Mouse (Mus musculus): Measurements from ENCODE around the gene Rai1. TPM values are rescaled to one million over a fixed set of nuclear protein-coding genes. Genes with fewer than 3 reads are reported as not detected.

Gene Rai1
- polyA plus RNA-seq, 1 experiment from 2014 or later = 35.6 TPM

DNA sequence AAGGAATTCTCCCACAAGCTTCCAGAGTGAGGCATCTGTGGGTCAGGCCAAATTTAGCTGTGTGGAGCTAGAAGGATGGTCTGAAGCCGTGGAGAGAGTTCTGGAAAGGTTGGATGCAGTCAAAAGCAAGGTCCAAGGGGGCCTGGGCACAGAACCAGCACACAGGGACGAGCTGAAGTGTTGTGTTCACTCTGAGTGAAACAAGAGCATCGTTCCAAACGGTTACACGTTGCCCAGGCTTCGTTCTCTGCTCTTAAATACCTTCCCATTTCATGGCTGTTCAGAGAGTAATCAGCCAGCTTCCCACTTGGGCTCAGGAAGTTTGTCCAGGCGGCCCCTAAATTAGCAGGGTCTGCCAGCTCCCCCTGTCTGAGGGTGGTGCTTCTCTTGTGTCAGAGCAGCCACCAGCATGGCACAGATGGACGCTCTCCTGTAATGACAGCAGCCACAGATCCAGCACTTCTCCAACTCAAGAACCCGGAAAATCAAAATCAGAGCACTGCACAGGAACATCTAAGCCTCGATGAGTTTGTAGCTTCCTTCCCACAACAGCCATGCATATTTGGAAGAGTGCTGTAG, 68.9 kb downstream of the Rai1 start:
- H3K36me3 ChIP-seq = no peaks in the 10 kb centered on the region
- WGBS = 70% methylated on average over 10 of the region's 10 CpGs
- no peaks in the 10 kb centered on the region for H3K27me3 ChIP-seq
- H3K9me3 ChIP-seq = no peaks in the 10 kb centered on the region
- no peak for ATAC-seq (ENCODE audit: insufficient number of reproducible peaks, insufficient read depth, low FRiP score, low TSS enrichment)
- no peak overlapping the region for H3K4me2 ChIP-seq (replicated peaks)
- H3K4me3 ChIP-seq = no peak overlapping the region
- no peak overlapping the region for H3K27ac ChIP-seq
- H3K4me1 ChIP-seq = peaks cover 68% of the 10 kb centered on the region
- H3K9ac ChIP-seq = no peak overlapping the region

DNA sequence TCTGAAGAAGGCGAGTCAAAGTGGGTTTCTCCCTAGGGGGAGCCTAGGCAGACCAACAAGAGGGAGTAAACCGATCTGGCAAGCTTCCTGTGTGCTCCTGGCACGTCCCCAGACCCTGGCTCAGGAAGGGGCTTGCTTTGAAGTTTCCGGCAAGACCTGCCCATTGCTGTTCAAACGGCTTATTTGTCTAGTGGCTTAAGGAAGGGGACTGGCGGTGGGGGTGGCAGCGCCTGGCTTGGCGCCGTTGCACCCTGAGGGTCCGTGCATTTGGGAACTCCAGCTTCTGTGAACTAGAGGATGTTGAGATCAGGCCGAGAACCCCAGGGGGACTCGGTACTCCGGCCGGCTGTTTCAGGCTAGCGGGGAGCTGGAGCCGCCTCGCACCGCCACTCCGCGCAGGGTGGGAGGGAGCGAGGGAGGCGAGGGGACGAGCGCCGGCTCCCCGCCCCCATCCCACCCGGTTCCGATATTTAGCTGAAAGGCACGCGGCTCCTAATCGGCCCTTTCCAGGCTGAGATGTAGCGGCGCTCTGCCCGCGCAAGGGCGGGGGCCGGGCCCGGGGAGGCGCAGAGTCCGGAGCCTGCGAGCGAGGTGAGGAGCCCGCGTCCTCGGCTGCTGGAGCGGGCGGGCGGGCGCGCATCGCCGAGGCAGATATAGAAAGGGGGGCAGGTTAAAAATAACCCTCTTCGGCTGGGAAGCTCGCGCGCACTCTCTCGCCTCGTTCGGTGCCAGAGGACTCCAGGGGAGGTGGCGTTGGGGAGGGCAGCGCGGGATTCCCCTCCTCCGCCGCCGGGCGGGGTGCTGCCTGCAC, 70.8 kb downstream of the Rai1 start:
- H3K27me3 ChIP-seq = no peaks in the 10 kb centered on the region
- peak overlapping the region; percentile 61 for H3K9ac ChIP-seq
- peak overlapping the region; percentile 93 for H3K27ac ChIP-seq
- no peaks in the 10 kb centered on the region for H3K36me3 ChIP-seq
- H3K4me1 ChIP-seq = peaks cover 65% of the 10 kb centered on the region
- H3K4me3 ChIP-seq = peak overlapping the region; percentile 50
- 0% methylated on average over 66 of the region's 66 CpGs for WGBS
- H3K4me2 ChIP-seq (replicated peaks) = peak overlapping the region; percentile 93
- H3K9me3 ChIP-seq = no peaks in the 10 kb centered on the region
- ATAC-seq (ENCODE audit: insufficient number of reproducible peaks, insufficient read depth, low FRiP score, low TSS enrichment) = peak; percentile 65

DNA sequence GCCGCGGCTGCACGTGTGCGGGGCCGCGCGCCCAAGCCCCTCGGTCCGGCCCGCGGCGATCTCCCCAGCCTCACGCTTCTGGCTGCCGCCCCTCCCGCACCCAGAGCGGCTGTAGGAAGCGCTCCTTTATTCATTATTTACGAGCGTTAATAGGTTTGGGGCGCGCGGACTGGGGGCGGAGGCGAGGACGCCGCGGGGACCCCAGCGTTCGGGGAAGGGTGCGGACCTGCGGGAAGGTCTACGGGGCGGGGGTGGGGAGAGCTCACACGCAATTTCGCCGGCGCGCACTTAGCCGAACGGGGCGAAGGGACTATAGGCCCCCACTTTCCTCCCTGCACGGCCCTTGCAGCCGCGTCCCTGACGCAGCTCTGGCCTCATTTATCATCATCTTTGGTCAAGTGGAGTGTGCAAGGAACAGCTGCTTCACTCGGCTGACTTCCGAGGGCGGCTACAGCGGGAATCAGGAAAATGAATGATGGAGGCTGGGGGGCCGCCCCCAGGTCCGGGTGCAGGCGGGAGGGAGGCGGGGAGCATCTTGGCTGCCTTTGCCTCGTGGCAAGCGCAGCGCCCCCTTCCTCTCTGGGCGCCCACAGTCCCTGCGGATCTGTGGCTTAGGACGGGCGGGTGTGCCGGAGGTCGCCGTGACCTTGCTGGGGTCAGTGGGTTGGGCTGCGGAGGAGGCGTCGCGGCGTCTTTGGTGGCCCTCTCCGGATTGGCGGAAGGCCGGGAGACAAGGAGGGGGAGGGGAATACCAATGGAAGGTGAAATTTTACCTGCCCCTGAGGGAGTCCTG, 71.6 kb downstream of the Rai1 start:
- no peaks in the 10 kb centered on the region for H3K36me3 ChIP-seq
- peak overlapping the region; percentile 50 for H3K4me3 ChIP-seq
- no peaks in the 10 kb centered on the region for H3K9me3 ChIP-seq
- H3K4me2 ChIP-seq (replicated peaks) = peak overlapping the region; percentile 93
- peaks cover 70% of the 10 kb centered on the region for H3K4me1 ChIP-seq
- under 1% methylated on average over 71 of the region's 71 CpGs for WGBS
- 0 out of 2 replicates have a peak, but pooled peaks have one; percentile 17 for ATAC-seq (ENCODE audit: insufficient number of reproducible peaks, insufficient read depth, low FRiP score, low TSS enrichment)
- peak overlapping the region; percentile 61 for H3K9ac ChIP-seq
- H3K27ac ChIP-seq = peak overlapping the region; percentile 93
- H3K27me3 ChIP-seq = no peaks in the 10 kb centered on the region

DNA sequence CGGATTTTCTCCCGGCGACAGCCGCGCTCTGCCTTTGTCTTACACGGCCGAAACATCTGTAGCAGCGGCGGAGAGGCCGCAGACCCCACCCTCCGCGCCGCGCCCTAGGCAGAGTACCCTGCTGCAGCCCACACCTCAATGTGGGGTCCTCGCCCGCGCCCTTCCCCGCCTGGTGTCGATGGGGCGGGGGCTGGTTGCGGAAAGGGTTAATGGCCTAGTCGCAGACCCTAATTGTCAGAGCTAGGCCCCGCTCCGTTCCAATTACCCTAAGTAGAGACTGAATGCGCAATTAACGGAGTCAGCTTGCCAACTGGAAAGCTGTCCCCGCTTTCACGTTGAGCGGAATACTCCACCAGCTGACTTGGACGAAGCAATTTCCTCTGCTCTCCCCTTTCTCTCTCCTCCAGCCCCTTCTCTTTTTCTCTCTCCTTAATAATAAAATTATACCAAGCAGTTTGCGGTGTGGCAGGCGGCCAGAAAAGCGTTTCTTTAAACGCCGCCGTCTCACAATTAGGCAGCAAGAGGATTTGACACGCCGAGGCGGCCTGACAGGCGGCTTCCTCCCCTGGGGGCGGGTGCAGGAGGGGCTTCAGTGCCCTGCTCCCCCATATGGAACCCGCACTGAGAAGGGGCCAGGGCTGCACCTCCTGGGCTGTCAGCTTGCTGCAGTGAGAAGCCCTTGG, 72.3 kb downstream of the Rai1 start:
- H3K4me1 ChIP-seq = peaks cover 74% of the 10 kb centered on the region
- under 1% methylated on average over 42 of the region's 42 CpGs for WGBS

DNA sequence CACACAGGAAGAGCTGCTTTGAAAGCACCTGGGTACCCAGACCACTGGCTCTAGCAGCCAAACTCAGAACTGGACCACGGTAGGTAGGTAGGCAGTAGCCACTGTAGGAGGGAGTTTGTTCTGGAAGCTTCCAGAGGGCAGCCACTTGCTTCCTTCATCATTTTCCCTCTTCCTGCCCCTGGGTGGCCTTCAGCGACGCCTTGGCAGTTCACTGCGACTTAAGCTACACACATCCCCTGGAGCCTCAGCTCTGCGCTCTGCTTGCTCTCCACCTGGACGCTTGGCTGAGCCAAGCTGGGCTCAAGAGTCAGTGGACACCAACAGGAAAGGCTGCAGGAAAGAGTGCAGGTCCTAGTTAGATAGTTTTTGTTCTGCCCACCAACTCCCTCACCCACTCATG, 73.2 kb downstream of the Rai1 start:
- H3K9me3 ChIP-seq = no peaks in the 10 kb centered on the region
- 43% methylated on average over 6 of the region's 6 CpGs for WGBS
- peaks cover 75% of the 10 kb centered on the region for H3K4me1 ChIP-seq
- no peak overlapping the region; the same call in 1 of the 2 replicates for H3K9ac ChIP-seq
- H3K27ac ChIP-seq = peak overlapping the region; percentile 93
- H3K36me3 ChIP-seq = no peaks in the 10 kb centered on the region
- no peak for ATAC-seq (ENCODE audit: insufficient number of reproducible peaks, insufficient read depth, low FRiP score, low TSS enrichment)
- no peaks in the 10 kb centered on the region for H3K27me3 ChIP-seq
- 0 out of 2 replicates have a peak overlapping the region, but pooled peaks have one; percentile 50 for H3K4me3 ChIP-seq
- peak overlapping the region; percentile 93 for H3K4me2 ChIP-seq (replicated peaks)

More for the DNA sequence above, 72.3 kb downstream of the Rai1 start:
- H3K9ac ChIP-seq = peak overlapping the region; percentile 61
- peak; percentile 59 for ATAC-seq (ENCODE audit: insufficient number of reproducible peaks, insufficient read depth, low FRiP score, low TSS enrichment)
- no peaks in the 10 kb centered on the region for H3K27me3 ChIP-seq
- peak overlapping the region; percentile 93 for H3K27ac ChIP-seq
- H3K4me2 ChIP-seq (replicated peaks) = peak overlapping the region; percentile 93
- H3K36me3 ChIP-seq = no peaks in the 10 kb centered on the region
- H3K9me3 ChIP-seq = no peaks in the 10 kb centered on the region
- H3K4me3 ChIP-seq = peak overlapping the region; percentile 50

DNA sequence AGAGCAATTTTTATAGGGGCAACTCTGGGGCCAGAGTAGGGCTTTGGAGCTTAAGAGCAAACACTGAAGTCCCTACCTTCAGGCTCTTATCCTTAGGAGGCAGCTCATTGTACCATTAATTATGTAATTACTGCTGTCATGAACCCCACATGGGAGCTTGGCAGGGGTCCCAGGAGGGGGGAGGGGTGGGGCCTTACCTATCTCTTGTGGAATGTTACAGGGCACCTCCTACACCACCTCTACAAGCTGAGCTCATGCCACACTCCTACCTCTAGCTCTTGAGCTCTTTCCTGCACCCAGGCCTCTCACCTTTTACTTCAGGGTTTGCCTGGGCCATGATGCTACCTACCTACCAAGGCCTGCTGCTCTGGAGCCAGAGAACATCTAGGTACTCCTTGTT, 73.7 kb downstream of the Rai1 start:
- ATAC-seq (ENCODE audit: insufficient number of reproducible peaks, insufficient read depth, low FRiP score, low TSS enrichment) = no peak
- no peak overlapping the region for H3K9ac ChIP-seq
- H3K27me3 ChIP-seq = no peaks in the 10 kb centered on the region
- no peak overlapping the region for H3K27ac ChIP-seq
- H3K4me2 ChIP-seq (replicated peaks) = 0 out of 2 replicates have a peak overlapping the region, but pooled peaks have one; percentile 93
- no peaks in the 10 kb centered on the region for H3K9me3 ChIP-seq
- no peak overlapping the region for H3K4me3 ChIP-seq
- no peaks in the 10 kb centered on the region for H3K36me3 ChIP-seq
- peaks cover 75% of the 10 kb centered on the region for H3K4me1 ChIP-seq

DNA sequence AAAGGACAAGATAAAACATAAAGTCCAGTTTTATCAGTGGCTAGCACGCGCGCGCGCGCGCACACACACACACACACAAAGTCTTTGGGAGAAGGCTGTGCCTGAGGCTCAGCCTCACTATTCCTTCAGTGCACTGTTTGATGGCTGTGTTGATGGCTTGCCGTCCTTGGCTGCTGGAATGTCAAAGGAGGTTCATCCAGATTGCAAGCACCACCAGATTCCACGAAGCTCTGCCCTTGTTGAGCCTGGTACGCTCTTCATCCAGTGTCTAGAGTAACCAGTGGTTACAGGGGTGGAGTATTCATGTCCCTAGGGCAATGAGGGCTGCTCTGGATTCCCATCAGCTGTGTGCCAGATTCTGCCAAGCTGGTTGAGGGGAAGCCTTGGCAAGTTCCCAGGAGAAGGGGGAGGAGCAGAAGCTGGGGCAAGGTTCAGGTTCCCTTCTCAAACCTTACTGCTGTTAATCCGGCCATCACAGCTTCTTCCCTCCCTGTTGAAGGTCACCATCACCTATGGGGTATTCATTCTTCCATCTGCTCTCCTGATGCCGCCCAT, 77.4 kb downstream of the Rai1 start:
- no peak overlapping the region for H3K4me3 ChIP-seq
- 75% methylated on average over 12 of the region's 12 CpGs for WGBS
- peak overlapping the region; percentile 17; the same call in 1 of the 2 replicates for H3K4me2 ChIP-seq (replicated peaks)
- H3K27ac ChIP-seq = 0 out of 2 replicates have a peak overlapping the region, but pooled peaks have one; percentile 4
- H3K9me3 ChIP-seq = no peaks in the 10 kb centered on the region
- no peaks in the 10 kb centered on the region for H3K27me3 ChIP-seq
- H3K36me3 ChIP-seq = peaks cover 23% of the 10 kb centered on the region
- H3K9ac ChIP-seq = no peak overlapping the region
- H3K4me1 ChIP-seq = peaks cover 68% of the 10 kb centered on the region
- ATAC-seq (ENCODE audit: insufficient number of reproducible peaks, insufficient read depth, low FRiP score, low TSS enrichment) = no peak

DNA sequence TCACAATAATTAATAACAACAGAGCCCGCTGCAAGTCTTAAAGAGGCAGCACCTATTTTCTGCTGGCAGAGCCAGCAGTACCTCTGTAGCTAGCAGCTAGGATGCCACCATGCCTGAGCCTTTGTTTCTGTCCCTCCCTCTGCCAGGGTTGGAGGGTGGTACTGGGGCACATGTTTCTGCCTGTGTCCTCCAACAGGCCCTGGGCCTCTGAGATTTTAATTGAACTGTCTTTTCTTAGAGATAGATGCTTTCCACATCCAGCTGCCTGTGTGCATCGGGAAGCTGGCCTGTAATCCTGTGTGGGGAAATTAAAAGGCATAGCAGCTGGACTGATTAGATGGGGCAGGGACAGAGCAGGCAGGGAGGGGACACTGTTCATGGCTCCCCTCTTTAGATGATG, 77.9 kb downstream of the Rai1 start:
- no peak for ATAC-seq (ENCODE audit: insufficient number of reproducible peaks, insufficient read depth, low FRiP score, low TSS enrichment)
- Histone ChIP-seq H3K4me2 (replicated peaks) (peak overlapping the region; percentile 17; the same call in 1 of the 2 replicates), H3K4me3 (no peak overlapping the region), H3K9me3 (no peaks in the 10 kb centered on the region), H3K4me1 (peaks cover 62% of the 10 kb centered on the region), H3K27me3 (no peaks in the 10 kb centered on the region), H3K36me3 (peaks cover 29% of the 10 kb centered on the region), H3K27ac (0 out of 2 replicates have a peak overlapping the region, but pooled peaks have one; percentile 4), H3K9ac (no peak overlapping the region)
- 44% methylated on average over 2 of the region's 2 CpGs for WGBS

DNA sequence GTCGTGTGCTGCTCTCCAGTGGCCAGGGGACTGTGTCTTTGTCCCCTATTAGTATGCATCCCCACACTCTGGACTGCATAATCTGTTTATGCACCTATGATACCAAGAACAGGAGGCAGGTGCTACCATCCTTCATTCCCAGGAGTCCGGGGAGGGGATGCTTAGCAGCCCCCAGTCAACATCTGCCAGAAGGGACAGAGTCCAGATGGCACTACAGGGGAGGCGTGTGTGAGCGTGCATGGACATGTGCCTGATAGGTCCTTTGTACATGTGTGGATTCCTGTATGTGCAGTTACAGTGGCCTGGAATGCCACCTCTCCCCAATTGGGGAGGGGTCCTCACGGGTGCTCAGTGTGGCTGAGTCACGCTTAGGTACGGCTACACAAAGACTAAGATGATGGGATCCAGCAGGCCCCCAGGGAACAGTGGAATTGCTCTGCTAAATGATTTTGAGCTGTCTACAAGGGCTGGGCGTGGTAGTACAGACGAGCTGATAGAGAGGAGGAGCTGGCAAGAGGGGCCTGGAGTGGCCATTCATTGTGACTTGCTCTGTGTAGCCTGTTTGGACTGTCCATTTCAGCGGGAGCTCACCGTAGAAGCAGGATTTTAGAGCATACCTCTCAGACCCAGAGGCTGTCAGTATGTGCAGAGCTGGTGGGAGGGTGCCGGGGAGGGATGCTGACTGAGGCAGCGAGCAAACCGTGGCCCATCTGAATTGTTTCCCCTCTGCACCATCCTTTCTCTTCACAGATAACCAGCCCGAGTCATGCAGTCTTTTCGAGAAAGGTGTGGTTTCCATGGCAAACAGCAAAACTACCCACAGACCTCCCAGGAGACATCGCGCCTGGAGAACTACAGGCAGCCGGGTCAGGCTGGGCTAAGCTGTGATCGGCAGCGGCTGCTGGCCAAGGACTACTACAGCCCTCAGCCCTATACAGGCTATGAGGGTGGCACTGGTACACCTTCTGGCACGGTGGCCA, 79.8 kb downstream of the Rai1 start:
- Histone ChIP-seq H3K9ac (peak overlapping the region; percentile 2; the same call in 1 of the 2 replicates), H3K27me3 (no peaks in the 10 kb centered on the region), H3K9me3 (no peaks in the 10 kb centered on the region), H3K4me3 (no peak overlapping the region), H3K27ac (0 out of 2 replicates have a peak overlapping the region, but pooled peaks have one; percentile 24), H3K36me3 (peaks cover 48% of the 10 kb centered on the region), H3K4me2 (replicated peaks) (no peak overlapping the region), H3K4me1 (peaks cover 47% of the 10 kb centered on the region)
- ATAC-seq (ENCODE audit: insufficient number of reproducible peaks, insufficient read depth, low FRiP score, low TSS enrichment) = no peak
- 56% methylated on average over 22 of the region's 22 CpGs for whole genome bisulfite sequencing

Measured in embryonic facial prominence, embryonic 12.5 days (tissue).